ENCODE assay signal across 9 mouse cellular contexts in genomic region chr19:37376841-37377240, GRCm38 (mm10). TPM values are rescaled to one million over a fixed set of nuclear protein-coding genes. Genes with fewer than 3 reads are reported as not detected.
A peak's percentile ranks its signal among the peaks of the same experiment; 100 is the strongest.
DNase-seq lines count a peak whose midpoint lies in the region; ATAC-seq lines count a peak whose summit lies in the region.
"Had no signal": no experiment of that assay in that cellular context is flagged by ENCODE, and none has a peak within 500 bp of the region (broad histone marks: within the 10 kb centered on the region; RNA-seq: fewer than 3 reads in every experiment).

No protein-coding gene starts in this region.

- ATAC-seq in liver, embryonic 12.5 days: no peak

- peak overlapping the region; percentile 98 for H3K27ac ChIP-seq in heart, embryonic 10.5 days
- peak overlapping the region; percentile 98 for H3K27ac ChIP-seq in forebrain, embryonic 10.5 days
- peak overlapping the region; percentile 98 for H3K27ac ChIP-seq in liver, embryonic 12.5 days

- peaks cover 10% of the 10 kb centered on the region for H3K4me1 ChIP-seq in heart, embryonic 10.5 days
- H3K4me1 ChIP-seq in forebrain, embryonic 10.5 days: peaks cover 35% of the 10 kb centered on the region
- H3K4me1 ChIP-seq in liver, embryonic 12.5 days: peaks cover 64% of the 10 kb centered on the region

- 1% methylated on average over 11 of the region's 11 CpGs for WGBS in heart, embryonic 10.5 days
- WGBS in forebrain, embryonic 10.5 days: 3% methylated on average over 11 of the region's 11 CpGs
- under 1% methylated on average over 11 of the region's 11 CpGs for WGBS in liver, embryonic 12.5 days (ENCODE audit: insufficient replicate concordance)

- peak overlapping the region; percentile 74 for H3K4me2 ChIP-seq in liver, embryonic 12.5 days

- intact Hi-C loops in heart, postnatal 10 days (cut with DNase I): no loop called here
- intact Hi-C loops in gastrocnemius, postnatal 36 days (cut with DNase I): no loop called here

- H3K9me3 ChIP-seq in heart, embryonic 10.5 days: no peaks in the 10 kb centered on the region
- H3K9me3 ChIP-seq in forebrain, embryonic 10.5 days: no peaks in the 10 kb centered on the region
- no peaks in the 10 kb centered on the region for H3K9me3 ChIP-seq in liver, embryonic 12.5 days (replicated peaks)

- peak overlapping the region; percentile 97 for H3K9ac ChIP-seq in liver, embryonic 12.5 days

- H3K27me3 ChIP-seq in heart, embryonic 10.5 days (ENCODE audit: insufficient read depth, poor library complexity, severe bottlenecking): no peaks in the 10 kb centered on the region
- H3K27me3 ChIP-seq in forebrain, embryonic 10.5 days (ENCODE audit: poor library complexity, severe bottlenecking): no peaks in the 10 kb centered on the region
- H3K27me3 ChIP-seq in liver, embryonic 12.5 days (replicated peaks): no peaks in the 10 kb centered on the region
- H3K27me3 ChIP-seq: Patski had no signal

- DNase-seq in heart, embryonic 10.5 days (ENCODE audit: low spot score): no peak
- DNase-seq in heart, postnatal 10 days: no peak
- DNase-seq in CD4-positive helper T cell, adult 2 months (ENCODE audit: low read depth, low spot score): peak; percentile 12
- no peak for DNase-seq in forebrain, embryonic 10.5 days (ENCODE audit: extremely low spot score, low spot score)
- DNase-seq in right cerebral cortex, postnatal 36 days (ENCODE audit: low spot score in 2 of 2): no peak
- DNase-seq in gastrocnemius, postnatal 36 days: no peak
- no peak for DNase-seq in cerebellum, adult 18-20 months

- 0 out of 2 replicates have a peak, but pooled peaks cover 3% of the 10 kb centered on the region for H3K36me3 ChIP-seq in heart, embryonic 10.5 days
- peaks cover 20% of the 10 kb centered on the region for H3K36me3 ChIP-seq in forebrain, embryonic 10.5 days (replicated peaks)
- H3K36me3 ChIP-seq in liver, embryonic 12.5 days: peaks cover 36% of the 10 kb centered on the region

- peak overlapping the region; percentile 98 for H3K4me3 ChIP-seq in heart, embryonic 10.5 days
- H3K4me3 ChIP-seq in forebrain, embryonic 10.5 days: peak overlapping the region; percentile 98
- peak overlapping the region; percentile 98 for H3K4me3 ChIP-seq in liver, embryonic 12.5 days

RNA-seq across cellular contexts. Expression of gene Kif11, which starts 0.6 kb away (rescaled TPM):
- 54.7 and 56.8 TPM in 2 replicates for polyA plus RNA-seq in heart, embryonic 10.5 days (2016; fragmentation: Nextera tagmentation; extraction: Ambion mirVana)
- total RNA-seq in heart, postnatal 10 days (2021): 10 to 100 TPM; 11.5 to 11.8 TPM
- polyA plus RNA-seq in forebrain, embryonic 10.5 days (2016; fragmentation: Nextera tagmentation; extraction: Ambion mirVana): 97.8 and 98.3 TPM in 2 replicates
- polyA plus RNA-seq in liver, embryonic 12.5 days (2016; fragmentation: Nextera tagmentation; extraction: Ambion mirVana): 69.1 and 69.8 TPM in 2 replicates
- under 1 TPM; 0.49 to 0.97 TPM for total RNA-seq in gastrocnemius, postnatal 36 days (2021)

RNA-seq across cellular contexts. Expression of gene Ide, which starts 39.2 kb away (rescaled TPM):
- 49.9 and 63.3 TPM in 2 replicates for polyA plus RNA-seq in heart, embryonic 10.5 days (2016; fragmentation: Nextera tagmentation; extraction: Ambion mirVana)
- total RNA-seq in heart, postnatal 10 days (2021): 100 to 1,000 TPM; 109 to 147 TPM
- polyA plus RNA-seq in forebrain, embryonic 10.5 days (2016; fragmentation: Nextera tagmentation; extraction: Ambion mirVana): 63.8 and 66.1 TPM in 2 replicates
- 47.6 and 54.2 TPM in 2 replicates for polyA plus RNA-seq in liver, embryonic 12.5 days (2016; fragmentation: Nextera tagmentation; extraction: Ambion mirVana)
- total RNA-seq in gastrocnemius, postnatal 36 days (2021): 10 to 100 TPM; 88.1 to 99.2 TPM

RNA-seq across cellular contexts. Expression of gene Hhex, which starts 57.8 kb away (rescaled TPM):
- polyA plus RNA-seq in heart, embryonic 10.5 days (2016; fragmentation: Nextera tagmentation; extraction: Ambion mirVana): 10.6 and 26.5 TPM in 2 replicates
- total RNA-seq in heart, postnatal 10 days (2021): 1 to 10 TPM; 6.9 to 9.6 TPM
- 4.2 and 6.3 TPM in 2 replicates for polyA plus RNA-seq in forebrain, embryonic 10.5 days (2016; fragmentation: Nextera tagmentation; extraction: Ambion mirVana)
- polyA plus RNA-seq in liver, embryonic 12.5 days (2016; fragmentation: Nextera tagmentation; extraction: Ambion mirVana): 38.9 and 39.8 TPM in 2 replicates
- total RNA-seq in gastrocnemius, postnatal 36 days (2021): 1 to 10 TPM; 1.4 to 2.2 TPM
